Mouse (Mus musculus): ENCODE data around the gene Ifi207. TPM values are rescaled to one million over a fixed set of nuclear protein-coding genes. Genes with fewer than 3 reads are reported as not detected.
"Not testable (repeated sequence)": the region's sequence is repeated elsewhere in the genome, so short reads cannot be mapped to it uniquely, and the experiment has no call there.

Gene Ifi207
- total RNA-seq (2014; fragmentation: Nextera tagmentation) (not detected in 2 replicates), total RNA-seq (2017) (0.06 and 0.11 TPM in 2 replicates), polyA plus RNA-seq (2012) (not detected in 2 replicates)

GRCm38 (mm10) chr1:173741656-173742055 lies at the start of gene Ifi207:
Ifi207 (minus strand) TSS chr1:173741747.
- TF ChIP-seq TAL1 (conservative IDR thresholded peaks at IDR 0.05; ENCODE audit: low read depth, low read length): no peak
- TF ChIP-seq POLR2AphosphoS5 (IDR thresholded peaks at IDR 0.05; ENCODE audit: insufficient replicate concordance, low read depth, low read length): no peak
- TF ChIP-seq GATA1 (IDR thresholded peaks at IDR 0.05; ENCODE audit: borderline replicate concordance, low read length): no peak
- TF ChIP-seq CTCF (IDR thresholded peaks at IDR 0.05; ENCODE audit: low read depth, low read length): no peak
- Histone ChIP-seq H3K27me3 (ENCODE audit: insufficient read depth, low read length) (no peaks in the 10 kb centered on the region), H3K9me3 (replicated peaks) (0 out of 2 replicates have a peak, but pooled peaks cover 2% of the 10 kb centered on the region), H3K4me1 (ENCODE audit: insufficient read depth, low read depth, low read length) (no peaks in the 10 kb centered on the region), H3K36me3 (replicated peaks) (no peaks in the 10 kb centered on the region), H3K4me3 (ENCODE audit: low read depth, low read length) (no peak within 1 kb of the TSS)
- DNase-seq (ENCODE audit: low spot score) (no peak), ATAC-seq (ENCODE audit: extremely low read depth, insufficient number of reproducible peaks, low FRiP score, poor library complexity, severe bottlenecking) (no peak)

DNA sequence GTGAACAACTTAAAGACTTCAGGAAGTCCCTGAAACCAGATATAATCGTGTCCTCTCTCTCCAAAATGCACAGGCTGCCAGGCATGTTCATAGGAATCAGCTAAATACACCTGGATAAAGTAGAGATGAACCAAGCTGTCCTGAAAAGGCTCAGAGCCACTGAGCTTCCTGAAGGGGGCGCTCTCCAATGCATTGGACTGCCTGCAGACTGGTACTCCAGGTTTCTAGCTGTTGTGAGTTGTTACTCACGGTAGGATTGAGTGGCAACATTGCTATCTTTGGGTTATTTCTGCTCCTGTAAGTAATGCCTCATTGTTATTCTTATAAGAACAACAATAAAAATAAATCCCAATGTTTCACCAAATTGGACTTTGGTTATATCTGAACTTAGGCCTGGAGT lies 31.9 kb upstream of the Ifi207 start:
- H3K4me1 ChIP-seq (ENCODE audit: insufficient read depth, low read depth, low read length); H3K27me3 ChIP-seq (ENCODE audit: insufficient read depth, low read length); DNase-seq (ENCODE audit: low spot score); H3K9me3 ChIP-seq (replicated peaks); ATAC-seq (ENCODE audit: extremely low read depth, insufficient number of reproducible peaks, low FRiP score, poor library complexity, severe bottlenecking); H3K4me3 ChIP-seq (ENCODE audit: low read depth, low read length); H3K36me3 ChIP-seq (replicated peaks): not testable (repeated sequence)

DNA sequence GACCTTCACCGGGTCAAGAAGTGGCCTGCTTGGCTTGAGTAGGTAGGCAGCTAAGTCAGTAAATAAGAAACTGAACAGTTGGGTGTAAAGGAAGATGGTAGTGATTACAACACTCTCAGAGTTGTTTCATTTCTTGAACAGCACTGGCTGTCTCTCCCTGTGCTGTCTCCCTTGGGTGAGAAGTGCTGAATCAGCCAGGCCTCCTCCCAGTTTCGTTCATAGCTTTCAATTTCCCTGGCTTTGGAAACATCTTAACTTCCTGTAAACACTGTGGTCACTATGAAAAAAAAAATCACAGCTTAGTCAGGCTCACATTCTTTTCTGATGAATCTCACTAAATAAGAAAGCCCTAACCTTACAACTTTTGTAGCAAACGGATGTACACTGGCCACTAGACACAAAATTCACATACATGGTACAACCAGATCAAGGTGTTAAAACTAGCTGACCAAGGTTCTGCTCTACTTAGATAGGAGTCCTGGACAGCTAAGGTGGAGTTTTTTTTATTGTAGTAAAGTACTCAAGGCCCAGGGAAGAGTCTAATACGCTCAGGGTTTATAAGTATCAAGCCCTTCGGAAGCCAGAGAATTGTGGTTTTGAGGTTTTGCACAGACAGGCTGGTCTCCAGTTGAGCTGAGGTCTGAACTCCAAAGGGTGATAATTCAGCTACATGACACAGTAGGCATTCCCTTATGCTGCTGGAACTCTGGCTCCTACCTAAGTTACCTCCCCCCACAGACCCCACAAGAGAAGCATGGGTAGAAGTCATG lies 25.5 kb upstream of the Ifi207 start, which contains the start of gene Ifi204:
Ifi204 (minus strand) TSS at position 96 of the 770 bp plus-strand sequence.
- not testable (repeated sequence) for H3K27me3 ChIP-seq (ENCODE audit: insufficient read depth, low read length); H3K4me1 ChIP-seq (ENCODE audit: insufficient read depth, low read depth, low read length); H3K36me3 ChIP-seq (replicated peaks); ATAC-seq (ENCODE audit: extremely low read depth, insufficient number of reproducible peaks, low FRiP score, poor library complexity, severe bottlenecking); DNase-seq (ENCODE audit: low spot score); H3K9me3 ChIP-seq (replicated peaks); H3K4me3 ChIP-seq (ENCODE audit: low read depth, low read length)

DNA sequence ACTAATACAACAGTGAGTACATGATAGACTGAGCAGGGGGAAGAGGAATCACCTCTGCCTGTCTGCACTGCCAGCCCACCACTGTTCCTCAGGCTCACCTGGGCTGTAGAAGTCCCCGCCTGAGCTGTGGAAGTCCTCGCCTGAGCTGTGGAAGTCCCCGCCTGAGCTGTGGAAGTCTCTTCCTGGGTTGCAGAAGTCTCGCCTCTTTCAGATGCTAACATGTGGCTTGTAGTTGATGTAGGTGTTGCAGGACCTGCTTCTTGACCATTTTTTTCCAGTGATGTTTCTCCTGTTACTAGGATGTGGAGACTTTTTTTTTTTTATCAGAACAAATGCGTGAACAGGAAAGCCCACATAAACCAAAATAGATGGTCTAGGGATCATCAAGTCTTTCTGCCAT lies 18.5 kb upstream of the Ifi207 start:
- H3K36me3 ChIP-seq (replicated peaks); H3K4me3 ChIP-seq (ENCODE audit: low read depth, low read length); H3K9me3 ChIP-seq (replicated peaks); H3K27me3 ChIP-seq (ENCODE audit: insufficient read depth, low read length); ATAC-seq (ENCODE audit: extremely low read depth, insufficient number of reproducible peaks, low FRiP score, poor library complexity, severe bottlenecking); H3K4me1 ChIP-seq (ENCODE audit: insufficient read depth, low read depth, low read length); DNase-seq (ENCODE audit: low spot score): not testable (repeated sequence)

DNA sequence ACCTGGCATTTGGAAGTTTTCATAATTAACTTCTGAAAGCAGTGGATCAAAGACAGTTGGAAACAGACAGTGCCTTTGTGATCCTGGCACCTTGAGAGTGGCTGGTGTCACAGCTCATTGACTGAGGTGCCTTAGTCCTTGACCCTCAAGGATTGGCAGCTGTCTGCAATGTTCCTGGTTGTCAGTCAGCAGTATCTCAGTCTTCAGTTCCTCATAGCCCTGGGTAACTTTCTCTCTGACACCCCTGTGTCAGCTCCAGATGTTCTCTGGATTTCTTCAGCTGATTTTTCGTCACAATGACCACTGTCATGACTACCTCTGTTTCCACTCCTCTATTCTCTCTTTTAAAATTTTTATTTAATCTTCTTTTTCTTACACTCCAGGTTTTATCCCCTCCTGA lies 715 bp upstream of the Ifi207 start:
- no peak for DNase-seq (ENCODE audit: low spot score)
- no peak overlapping the region for H3K4me3 ChIP-seq (ENCODE audit: low read depth, low read length)
- no peaks in the 10 kb centered on the region for H3K36me3 ChIP-seq (replicated peaks)
- no peak for TF ChIP-seq CTCF (IDR thresholded peaks at IDR 0.05; ENCODE audit: low read depth, low read length)
- TF ChIP-seq TAL1 (conservative IDR thresholded peaks at IDR 0.05; ENCODE audit: low read depth, low read length): no peak
- TF ChIP-seq GATA1 (IDR thresholded peaks at IDR 0.05; ENCODE audit: borderline replicate concordance, low read length): no peak
- no peak for TF ChIP-seq GATA2 (IDR thresholded peaks at IDR 0.05; ENCODE audit: borderline replicate concordance, low read depth, low read length)
- no peak for ATAC-seq (ENCODE audit: extremely low read depth, insufficient number of reproducible peaks, low FRiP score, poor library complexity, severe bottlenecking)
- 0 out of 2 replicates have a peak, but pooled peaks cover 2% of the 10 kb centered on the region for H3K9me3 ChIP-seq (replicated peaks)
- H3K4me1 ChIP-seq (ENCODE audit: insufficient read depth, low read depth, low read length): no peaks in the 10 kb centered on the region
- no peaks in the 10 kb centered on the region for H3K27me3 ChIP-seq (ENCODE audit: insufficient read depth, low read length)

- H3K36me3 ChIP-seq (replicated peaks): no peaks in the 10 kb centered on the region
- DNase-seq (ENCODE audit: low spot score) (no peak), ATAC-seq (ENCODE audit: extremely low read depth, insufficient number of reproducible peaks, low FRiP score, poor library complexity, severe bottlenecking) (no peak)
- no peaks in the 10 kb centered on the region for H3K27me3 ChIP-seq (ENCODE audit: insufficient read depth, low read length)
- no peaks in the 10 kb centered on the region for H3K4me1 ChIP-seq (ENCODE audit: insufficient read depth, low read depth, low read length)
- 0 out of 2 replicates have a peak, but pooled peaks cover 2% of the 10 kb centered on the region for H3K9me3 ChIP-seq (replicated peaks)
- no peak for TF ChIP-seq CTCF (IDR thresholded peaks at IDR 0.05; ENCODE audit: low read depth, low read length)
- no peak for TF ChIP-seq GATA1 (IDR thresholded peaks at IDR 0.05; ENCODE audit: borderline replicate concordance, low read length)
- no peak for TF ChIP-seq TAL1 (conservative IDR thresholded peaks at IDR 0.05; ENCODE audit: low read depth, low read length)
- no peak for TF ChIP-seq GATA2 (IDR thresholded peaks at IDR 0.05; ENCODE audit: borderline replicate concordance, low read depth, low read length)
- TF ChIP-seq POLR2AphosphoS5 (IDR thresholded peaks at IDR 0.05; ENCODE audit: insufficient replicate concordance, low read depth, low read length): no peak
- no peak overlapping the region for H3K4me3 ChIP-seq (ENCODE audit: low read depth, low read length)
Observed at GRCm38 (mm10) chr1:173740537-173740936, 1.0 kb downstream of the Ifi207 start.

DNA sequence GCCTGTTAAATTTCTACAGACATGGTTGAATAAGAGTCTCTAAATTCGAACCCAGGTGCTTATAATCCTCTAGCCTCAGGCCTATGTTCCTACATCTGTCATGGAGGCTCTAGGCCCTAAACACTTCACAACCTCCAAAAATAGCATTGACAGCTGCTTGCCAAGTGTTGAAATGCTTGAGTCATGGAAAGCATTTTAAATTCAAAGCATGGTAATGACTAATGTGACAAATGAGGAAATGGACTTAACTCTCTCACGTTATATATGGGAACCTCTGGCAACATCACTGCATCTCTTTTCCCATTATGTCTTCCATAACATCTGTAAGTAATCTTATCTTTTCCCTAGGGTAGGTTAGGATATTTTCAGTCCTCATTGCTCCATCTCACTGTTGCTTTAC lies 4.6 kb downstream of the Ifi207 start:
- Histone ChIP-seq H3K27me3 (ENCODE audit: insufficient read depth, low read length) (no peaks in the 10 kb centered on the region), H3K9me3 (replicated peaks) (no peaks in the 10 kb centered on the region; the same call in 1 of the 2 replicates), H3K4me3 (ENCODE audit: low read depth, low read length) (no peak overlapping the region), H3K4me1 (ENCODE audit: insufficient read depth, low read depth, low read length) (no peaks in the 10 kb centered on the region), H3K36me3 (replicated peaks) (no peaks in the 10 kb centered on the region)
- no peak for TF ChIP-seq GATA2 (IDR thresholded peaks at IDR 0.05; ENCODE audit: borderline replicate concordance, low read depth, low read length)
- no peak for TF ChIP-seq CTCF (IDR thresholded peaks at IDR 0.05; ENCODE audit: low read depth, low read length)
- no peak for TF ChIP-seq TAL1 (conservative IDR thresholded peaks at IDR 0.05; ENCODE audit: low read depth, low read length)
- TF ChIP-seq GATA1 (IDR thresholded peaks at IDR 0.05; ENCODE audit: borderline replicate concordance, low read length): no peak
- no peak for TF ChIP-seq POLR2AphosphoS5 (IDR thresholded peaks at IDR 0.05; ENCODE audit: insufficient replicate concordance, low read depth, low read length)
- DNase-seq (ENCODE audit: low spot score) (no peak), ATAC-seq (ENCODE audit: extremely low read depth, insufficient number of reproducible peaks, low FRiP score, poor library complexity, severe bottlenecking) (no peak)

GRCm38 (mm10) chr1:173735015-173735414 lies 6.5 kb downstream of the Ifi207 start:
- H3K4me3 ChIP-seq (ENCODE audit: low read depth, low read length); H3K27me3 ChIP-seq (ENCODE audit: insufficient read depth, low read length); ATAC-seq (ENCODE audit: extremely low read depth, insufficient number of reproducible peaks, low FRiP score, poor library complexity, severe bottlenecking); H3K9me3 ChIP-seq (replicated peaks); H3K36me3 ChIP-seq (replicated peaks); DNase-seq (ENCODE audit: low spot score); H3K4me1 ChIP-seq (ENCODE audit: insufficient read depth, low read depth, low read length): not testable (repeated sequence)
